Comparison of ENCODE assay signal across 8 mouse cellular contexts in the genomic region with DNA sequence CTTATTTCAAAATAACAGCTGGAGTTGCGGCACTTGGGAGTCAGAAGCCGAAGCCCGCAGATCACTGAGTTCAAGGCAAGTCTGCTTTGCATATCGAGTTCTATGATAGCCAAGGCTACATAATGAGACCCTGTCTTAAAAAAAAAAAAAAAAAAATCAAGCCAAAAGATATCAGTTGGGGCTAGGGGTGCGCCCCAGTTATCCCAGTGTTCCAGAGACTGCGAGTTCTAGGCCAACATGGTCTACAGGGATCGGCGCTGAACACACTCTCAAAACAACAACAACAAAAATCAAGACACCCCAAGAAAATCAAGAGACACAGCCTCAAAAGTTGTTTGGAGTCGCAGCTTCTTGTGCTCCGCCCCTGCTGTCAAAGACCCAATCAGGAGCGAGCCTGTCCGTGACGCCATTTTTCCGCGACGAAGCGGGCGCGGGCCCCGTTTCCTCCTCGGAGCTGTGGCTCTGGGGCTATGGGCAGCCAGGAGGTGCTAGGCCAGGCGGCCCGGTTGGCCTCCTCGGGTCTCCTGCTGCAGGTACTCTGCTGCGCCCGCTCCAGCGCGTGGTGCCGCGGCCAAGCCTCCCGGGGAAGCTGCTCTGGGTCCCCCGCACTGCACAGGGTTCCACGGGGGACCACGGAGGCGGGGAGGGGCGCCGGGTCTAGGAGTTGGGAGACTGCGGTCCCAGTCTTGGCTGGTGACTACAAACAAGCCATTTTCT. TPM values are rescaled to one million over a fixed set of nuclear protein-coding genes. Genes with fewer than 3 reads are reported as not detected.
A peak's percentile ranks its signal among the peaks of the same experiment; 100 is the strongest.
DNase-seq lines count a peak whose midpoint lies in the region; ATAC-seq lines count a peak whose summit lies in the region.

A gene (plus strand): TSS at position 418 of the 717 bp plus-strand sequence.

- H3K4me2 ChIP-seq in kidney, embryonic 15.5 days, result peak within 1 kb of the TSS; percentile 67

- H3K9ac ChIP-seq in kidney, embryonic 15.5 days, result peak within 1 kb of the TSS; percentile 98

- DNase-seq in B cell, adult 2 months, result peak; percentile 99
- peak; percentile 98 for DNase-seq in brain, adult 2 months (ENCODE audit: low read depth, low spot score)
- DNase-seq in heart, embryonic 10.5 days (ENCODE audit: low spot score), result peak; percentile 99
- DNase-seq in liver, result peak; percentile 96
- peak; percentile 98 to 100 for DNase-seq in spleen, postnatal 4 days (ENCODE audit: low spot score in 2 of 2)

- H3K27ac ChIP-seq in heart, embryonic 10.5 days, result peak within 1 kb of the TSS; percentile 99
- H3K27ac ChIP-seq in kidney, embryonic 15.5 days, result peak within 1 kb of the TSS; percentile 90

- H3K27me3 ChIP-seq in heart, embryonic 10.5 days (ENCODE audit: insufficient read depth, poor library complexity, severe bottlenecking), result no peaks in the 10 kb centered on the region; the same call in 1 of the 2 replicates
- no peaks in the 10 kb centered on the region for H3K27me3 ChIP-seq in kidney, embryonic 15.5 days

- H3K36me3 ChIP-seq in heart, embryonic 10.5 days, result peaks cover 3% of the 10 kb centered on the region; the same call in 1 of the 2 replicates
- H3K36me3 ChIP-seq in kidney, embryonic 15.5 days, result peaks cover 14% of the 10 kb centered on the region

- H3K9me3 ChIP-seq in heart, embryonic 10.5 days, result no peaks in the 10 kb centered on the region
- H3K9me3 ChIP-seq in kidney, embryonic 15.5 days (replicated peaks), result no peaks in the 10 kb centered on the region

- ATAC-seq in erythroblast, adult 5-6 weeks (replicated peaks; ENCODE audit: low FRiP score, poor library complexity, severe bottlenecking), result peak; percentile 98
- peak; percentile 89 for ATAC-seq in kidney, embryonic 15.5 days (replicated peaks; ENCODE audit: low FRiP score)
- ATAC-seq in monocyte, adult 5-6 weeks (replicated peaks; ENCODE audit: insufficient number of reproducible peaks, low FRiP score, low TSS enrichment, poor library complexity, severe bottlenecking), result peak; percentile 92

- 2% methylated on average over 38 of the region's 38 CpGs for WGBS in heart, embryonic 10.5 days
- WGBS in kidney, embryonic 15.5 days, result 2% methylated on average over 38 of the region's 38 CpGs

- H3K4me1 ChIP-seq in heart, embryonic 10.5 days, result peaks cover 12% of the 10 kb centered on the region; the same call in 1 of the 2 replicates
- H3K4me1 ChIP-seq in kidney, embryonic 15.5 days, result peaks cover 13% of the 10 kb centered on the region

- H3K4me3 ChIP-seq in heart, embryonic 10.5 days, result peak within 1 kb of the TSS; percentile 98
- peak within 1 kb of the TSS; percentile 96 for H3K4me3 ChIP-seq in kidney, embryonic 15.5 days (replicated peaks)

RNA-seq across cellular contexts. Expression of the gene that starts here (rescaled TPM):
- 1.2 and 2.5 TPM in 2 replicates for total RNA-seq in erythroblast, adult 5-6 weeks (2015; ENCODE audit: low replicate concordance)
- 2.1 and 2.7 TPM in 2 replicates for total RNA-seq in erythroblast, adult 5-6 weeks (2017; ENCODE audit: low replicate concordance)
- 11.6 and 11.8 TPM in 2 replicates for polyA plus RNA-seq in heart, embryonic 10.5 days (2016; fragmentation: Nextera tagmentation; extraction: Ambion mirVana)
- 18.8 and 20.2 TPM in 2 replicates for polyA plus RNA-seq in kidney, embryonic 15.5 days (2015; fragmentation: Nextera tagmentation; extraction: Ambion mirVana)
- 14.2 to 22.2 TPM (median 16.0 TPM) in 3 replicates for total RNA-seq in monocyte, adult 5-6 weeks (2017)

Comparison
In these comparisons a context has a peak if more than half of its experiments do, and no peak if none do; other contexts are left out.
1. Peak in every context shown above with its lines: DNase-seq, ATAC-seq, H3K4me3 ChIP-seq and H3K27ac ChIP-seq.